Mouse (Mus musculus) heart, adult 2 months (tissue): ENCODE data around the gene Calm2.

Experiments
- CTCF ChIP-seq: fragments of 200-600 bp; IDR thresholded peaks from 2 replicates; pipeline ENCODE4 v1.8.1; 2022; ENCODE audit warnings: antibody characterized with exemption, mild to moderate bottlenecking, moderate library complexity
- EP300 ChIP-seq: fragments of 200-500 bp; IDR thresholded peaks from 2 replicates; pipeline ENCODE4 v1.6.1; 2011; ENCODE audit warnings: low read depth, low read length, control low read depth; ENCODE audit not compliant: insufficient read depth
- POLR2A ChIP-seq: fragments of 200-500 bp; IDR thresholded peaks from 2 replicates; pipeline ENCODE4 v1.6.1; 2011; ENCODE audit warnings: mild to moderate bottlenecking, low read depth, low read length, control low read depth; ENCODE audit not compliant: insufficient read depth

GRCm38 (mm10) chr17:87474501-87474795 is 27.7 kb upstream of the Calm2 start:
- TF ChIP-seq POLR2A: no peak
- no peak for TF ChIP-seq CTCF
- TF ChIP-seq EP300: no peak
